Mouse (Mus musculus): ENCODE data around the gene Patj.

DNA sequence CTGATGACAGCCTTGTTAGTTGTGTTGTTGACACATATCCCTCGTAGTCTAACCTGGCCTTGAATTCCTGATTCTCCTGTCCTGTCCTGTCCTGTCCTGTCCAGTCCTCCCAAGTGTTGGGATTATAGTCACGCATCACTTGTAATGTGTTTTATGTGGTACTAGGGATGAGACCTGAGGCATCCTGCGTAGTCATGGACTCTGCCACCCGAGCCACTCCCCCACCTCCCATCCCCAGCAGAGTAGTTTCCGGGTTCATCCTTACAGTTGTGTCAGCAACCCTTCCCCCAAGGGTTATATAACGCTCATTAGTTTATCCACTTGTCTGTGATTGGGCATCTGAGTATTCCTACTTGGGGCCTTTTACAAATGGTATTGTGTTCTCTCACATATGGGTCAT, 8.8 kb downstream of the Patj start:
- TF ChIP-seq POLR2A (IDR thresholded peaks at IDR 0.05; ENCODE audit: borderline replicate concordance, extremely low read depth, insufficient read depth, insufficient read length, poor library complexity, severe bottlenecking) = no peak
- TF ChIP-seq CTCF (IDR thresholded peaks at IDR 0.05; ENCODE audit: borderline replicate concordance, extremely low read depth, insufficient read depth, insufficient read length) = no peak

All from brain, embryonic 14.5 days (tissue).